Mouse (Mus musculus) kidney, adult 2 months (tissue): Measurements from ENCODE around the gene Mrpl28.

Experiments
- CTCF ChIP-seq: fragments of 200-500 bp; conservative IDR thresholded peaks from 2 replicates; pipeline ENCODE4 v1.5.1; 2011; ENCODE audit warnings: low read depth, mild to moderate bottlenecking, control low read depth, low read length, moderate library complexity, mixed read lengths; ENCODE audit not compliant: insufficient read depth, insufficient read length
- POLR2A ChIP-seq: fragments of 200-500 bp; IDR thresholded peaks from one replicate; pipeline ENCODE4 v1.6.1; 2011; ENCODE audit warnings: low read depth, low read length, control low read depth

- TF ChIP-seq CTCF (no peak), POLR2A (no peak)
Measured at GRCm38 (mm10) chr17:26111024-26111423, 12.3 kb upstream of the Mrpl28 start.
